Mouse (Mus musculus) spleen, adult 18-20 months (tissue): ENCODE measurements around the gene Abhd11.
"Not testable (repeated sequence)": the region's sequence is repeated elsewhere in the genome, so short reads cannot be mapped to it uniquely, and the experiment has no call there.

ENCODE experiments used
- DNase-seq, 2 experiments: peaks; one replicate each; pipeline ENCODE4 v3.0.0; 2022; ENCODE audit warnings: mixed read lengths in 2 of 2

Gene Abhd11

GRCm38 (mm10) chr5:135008671-135009589 is at the start of gene Abhd11:
Gene Abhd11, plus strand, starts transcription at chr5:135009152.
- peak; percentile 98 for DNase-seq

GRCm38 (mm10) chr5:134960430-134960829 is 48.5 kb upstream of the Abhd11 start:
- no peak for DNase-seq

- no peak for DNase-seq
These were observed 47.4 kb upstream of the Abhd11 start for GRCm38 (mm10) chr5:134961519-134961918.

GRCm38 (mm10) chr5:134963546-134963945 is 45.4 kb upstream of the Abhd11 start:
- DNase-seq = no peak

- not testable (repeated sequence) for DNase-seq
These were observed 44.3 kb upstream of the Abhd11 start for GRCm38 (mm10) chr5:134964655-134965054.

- DNase-seq = peak; percentile 16 to 51
These were observed 43.5 kb upstream of the Abhd11 start for GRCm38 (mm10) chr5:134965473-134965851.

GRCm38 (mm10) chr5:134965852-134966821 is 42.8 kb upstream of the Abhd11 start:
- DNase-seq = peak; percentile 25 to 31

GRCm38 (mm10) chr5:134967164-134967944 is 41.6 kb upstream of the Abhd11 start:
- DNase-seq = no peak

GRCm38 (mm10) chr5:134970671-134971070 is 38.3 kb upstream of the Abhd11 start:
- no peak for DNase-seq

- no peak for DNase-seq
These were observed 35.9 kb upstream of the Abhd11 start for GRCm38 (mm10) chr5:134973081-134973480.

- DNase-seq = no peak
These were observed 35.4 kb upstream of the Abhd11 start for GRCm38 (mm10) chr5:134973526-134973925.

GRCm38 (mm10) chr5:134974294-134974693 is 34.7 kb upstream of the Abhd11 start:
- DNase-seq = no peak

- no peak for DNase-seq
These were observed 34.0 kb upstream of the Abhd11 start for GRCm38 (mm10) chr5:134974921-134975320.

- no peak for DNase-seq
These were observed 32.8 kb upstream of the Abhd11 start for GRCm38 (mm10) chr5:134976164-134976563.

- no peak for DNase-seq
These were observed 32.2 kb upstream of the Abhd11 start for GRCm38 (mm10) chr5:134976577-134977250.

GRCm38 (mm10) chr5:134977837-134978236 is 31.1 kb upstream of the Abhd11 start:
- no peak for DNase-seq

- no peak for DNase-seq
These were observed 27.8 kb upstream of the Abhd11 start for GRCm38 (mm10) chr5:134981149-134981548.

- no peak for DNase-seq
These were observed 25.8 kb upstream of the Abhd11 start for GRCm38 (mm10) chr5:134983111-134983510.

GRCm38 (mm10) chr5:134983771-134984170 is 25.2 kb upstream of the Abhd11 start:
- no peak for DNase-seq

GRCm38 (mm10) chr5:134985633-134986297 is 23.2 kb upstream of the Abhd11 start, which contains the start of gene Cldn3:
Gene Cldn3, plus strand, starts transcription at chr5:134986214.
- no peak for DNase-seq
